Mouse (Mus musculus) embryonic facial prominence, embryonic 10.5 days (tissue): ENCODE data around the gene Ybx2. TPM values are rescaled to one million over a fixed set of nuclear protein-coding genes. Genes with fewer than 3 reads are reported as not detected.
A peak's percentile ranks its signal among the peaks of the same experiment; 100 is the strongest.
"Not testable (repeated sequence)": the region's sequence is repeated elsewhere in the genome, so short reads cannot be mapped to it uniquely, and the experiment has no call there.

Experiments used
- DNase-seq: peaks from one replicate; pipeline ENCODE4 v3.0.0-alpha.2; 2017; ENCODE audit warnings: low spot score
- H3K27ac ChIP-seq: fragments of 300-500 bp; sonication (generic); replicated peaks from 2 replicates; pipeline ENCODE4 v1.5.1; 2016; ENCODE audit warnings: mild to moderate bottlenecking
- H3K27me3 ChIP-seq: fragments of 300-500 bp; sonication (generic); replicated peaks from 2 replicates; pipeline ENCODE4 v1.6.1; 2016; ENCODE audit warnings: low read depth, mild to moderate bottlenecking; ENCODE audit not compliant: poor library complexity, severe bottlenecking
- H3K36me3 ChIP-seq: fragments of 300-500 bp; sonication (generic); replicated peaks from 2 replicates; pipeline ENCODE4 v1.6.1; 2016; ENCODE audit warnings: mild to moderate bottlenecking, moderate library complexity
- H3K4me1 ChIP-seq: fragments of 300-500 bp; sonication (generic); 2 replicates; pipeline ENCODE4 v1.6.1; 2016
- H3K4me3 ChIP-seq: fragments of 300-500 bp; sonication (generic); 2 replicates; pipeline ENCODE4 v1.5.1; 2016; ENCODE audit warnings: mild to moderate bottlenecking, moderate library complexity
- H3K9me3 ChIP-seq: fragments of 300-500 bp; sonication (generic); 2 replicates; pipeline ENCODE4 v1.6.1; 2016; ENCODE audit warnings: mild to moderate bottlenecking
- WGBS: fragments of 180-500 bp; shearing (Covaris S2); methylation state at CpG from one replicate; pipeline ENCODE4 v1.1.7; 2016; 5-methylcytosine and 5-hydroxymethylcytosine counted together
- polyA plus RNA-seq: library from polyadenylated mRNA; unstranded; fragments of >200 nt; fragmentation: Nextera tagmentation; extraction: Ambion mirVana; gene quantifications from 2 replicates; pipeline ENCODE4 v1.2.1, GENCODE M21; 2016

The Ybx2 gene
- polyA plus RNA-seq, 1 experiment from 2014 or later, result 5.8 TPM

DNA sequence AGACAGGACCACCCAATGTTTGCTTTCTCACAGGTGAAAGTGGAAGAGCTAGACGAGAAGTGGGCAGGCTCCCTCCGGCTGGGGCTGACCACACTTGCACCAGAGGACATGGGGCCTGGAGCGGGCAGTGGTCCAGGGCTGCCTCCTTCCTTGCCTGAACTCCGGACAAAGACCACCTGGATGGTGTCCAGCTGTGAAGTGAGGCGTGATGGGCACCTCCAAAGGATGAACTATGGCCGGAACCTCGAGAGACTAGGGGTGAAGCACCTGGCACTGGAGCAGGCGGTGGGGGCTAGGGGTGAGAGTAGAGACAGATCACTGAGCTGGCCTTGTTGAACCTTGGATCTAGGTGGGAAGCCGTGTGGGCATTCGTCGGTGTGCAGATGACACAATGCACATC lies 27.0 kb upstream of the Ybx2 start:
- Histone ChIP-seq H3K27ac (no peak overlapping the region), H3K27me3 (no peaks in the 10 kb centered on the region), H3K36me3 (peaks cover 100% of the 10 kb centered on the region), H3K9me3 (no peaks in the 10 kb centered on the region), H3K4me3 (no peak overlapping the region), H3K4me1 (peaks cover 12% of the 10 kb centered on the region)
- DNase-seq, result no peak
- whole genome bisulfite sequencing, result 94% methylated on average over 11 of the region's 11 CpGs

DNA sequence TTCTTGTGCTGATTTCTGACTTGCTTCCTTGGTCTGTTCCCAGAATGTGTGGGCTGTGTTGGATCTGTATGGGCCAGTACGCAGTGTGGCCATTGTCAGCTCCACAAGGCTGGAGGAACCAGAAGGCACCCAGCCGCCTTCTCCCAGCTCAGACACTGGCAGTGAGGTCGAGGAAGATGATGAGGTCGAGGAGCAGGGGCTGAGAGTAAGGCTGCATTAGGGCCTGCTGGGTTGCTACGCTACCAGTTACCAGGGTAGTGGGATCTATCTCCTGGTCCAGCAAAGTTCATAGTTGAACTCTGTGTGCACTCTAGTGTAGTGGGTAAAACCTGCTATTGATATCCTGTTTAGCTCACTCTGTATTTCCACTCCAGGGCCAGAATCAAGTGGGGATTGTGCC lies 26.4 kb upstream of the Ybx2 start:
- Histone ChIP-seq H3K27ac (no peak overlapping the region), H3K27me3 (no peaks in the 10 kb centered on the region), H3K4me1 (peaks cover 11% of the 10 kb centered on the region), H3K9me3 (no peaks in the 10 kb centered on the region), H3K4me3 (no peak overlapping the region), H3K36me3 (peaks cover 95% of the 10 kb centered on the region)
- DNase-seq, result no peak
- WGBS, result 87% methylated on average over 5 of the region's 5 CpGs

DNA sequence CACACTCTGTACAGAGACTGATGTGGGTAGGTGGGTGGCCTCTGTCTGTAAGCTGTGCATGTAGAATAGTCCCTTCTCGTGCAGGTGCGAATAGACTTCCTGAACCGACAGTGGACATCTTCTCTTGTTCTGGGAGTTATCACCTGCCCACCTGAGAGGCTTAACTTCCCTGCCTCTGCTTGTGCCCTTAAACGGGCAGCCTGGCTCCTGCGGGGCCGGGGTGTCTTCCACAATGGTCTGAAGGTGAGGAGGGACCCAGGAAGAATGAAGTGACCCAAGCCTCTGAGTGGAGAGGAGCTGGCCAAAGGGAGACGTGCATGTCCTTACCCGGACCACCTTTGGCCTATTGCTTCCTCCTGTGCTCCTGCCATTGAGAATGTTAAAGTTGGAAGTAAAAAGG lies 25.4 kb upstream of the Ybx2 start:
- peaks cover 20% of the 10 kb centered on the region for H3K4me1 ChIP-seq
- no peak overlapping the region for H3K27ac ChIP-seq
- WGBS, result 92% methylated on average over 8 of the region's 8 CpGs
- peaks cover 91% of the 10 kb centered on the region for H3K36me3 ChIP-seq
- DNase-seq, result no peak
- H3K27me3 ChIP-seq, result no peaks in the 10 kb centered on the region
- H3K9me3 ChIP-seq, result no peaks in the 10 kb centered on the region
- no peak overlapping the region for H3K4me3 ChIP-seq

DNA sequence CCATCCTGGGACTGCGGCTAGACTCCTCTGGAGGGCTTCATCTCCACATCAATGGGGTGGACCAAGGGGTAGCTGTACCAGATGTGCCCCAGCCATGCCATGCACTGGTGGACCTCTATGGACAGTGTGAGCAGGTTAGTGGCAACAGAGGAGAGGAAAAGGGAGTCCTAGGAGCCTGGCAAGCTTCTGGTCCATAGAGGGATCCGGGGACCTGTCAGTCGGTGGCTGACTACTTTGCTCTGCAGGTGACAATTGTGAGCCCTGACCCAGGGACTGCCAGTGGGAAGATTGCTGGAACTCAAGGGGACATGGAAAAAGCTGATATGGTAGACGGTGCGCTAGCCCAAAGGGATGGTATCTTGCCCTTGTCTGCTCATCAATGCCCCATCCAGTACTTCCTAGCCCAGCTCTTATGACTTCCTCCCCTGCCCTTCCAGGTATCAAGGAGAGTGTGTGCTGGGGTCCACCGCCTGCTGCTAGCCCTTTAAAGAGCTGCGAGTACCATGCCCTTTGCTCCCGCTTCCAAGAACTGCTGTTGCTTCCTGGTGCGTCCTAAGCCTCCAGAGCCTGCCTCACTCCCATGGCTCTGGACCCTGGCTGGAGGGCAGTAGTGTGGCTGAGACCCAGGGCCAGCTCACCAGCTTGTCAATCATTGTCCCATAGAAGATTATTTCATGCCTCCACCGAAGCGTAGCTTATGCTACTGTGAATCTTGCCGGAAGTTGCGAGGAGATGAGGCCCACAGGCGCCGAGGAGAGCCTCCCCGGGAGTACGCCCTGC lies 24.6 kb upstream of the Ybx2 start:
- H3K4me3 ChIP-seq, result no peak overlapping the region
- H3K9me3 ChIP-seq, result no peaks in the 10 kb centered on the region
- WGBS, result 93% methylated on average over 17 of the region's 17 CpGs
- DNase-seq, result no peak
- peaks cover 91% of the 10 kb centered on the region for H3K36me3 ChIP-seq
- H3K4me1 ChIP-seq, result peaks cover 28% of the 10 kb centered on the region
- no peak overlapping the region for H3K27ac ChIP-seq
- H3K27me3 ChIP-seq, result no peaks in the 10 kb centered on the region

DNA sequence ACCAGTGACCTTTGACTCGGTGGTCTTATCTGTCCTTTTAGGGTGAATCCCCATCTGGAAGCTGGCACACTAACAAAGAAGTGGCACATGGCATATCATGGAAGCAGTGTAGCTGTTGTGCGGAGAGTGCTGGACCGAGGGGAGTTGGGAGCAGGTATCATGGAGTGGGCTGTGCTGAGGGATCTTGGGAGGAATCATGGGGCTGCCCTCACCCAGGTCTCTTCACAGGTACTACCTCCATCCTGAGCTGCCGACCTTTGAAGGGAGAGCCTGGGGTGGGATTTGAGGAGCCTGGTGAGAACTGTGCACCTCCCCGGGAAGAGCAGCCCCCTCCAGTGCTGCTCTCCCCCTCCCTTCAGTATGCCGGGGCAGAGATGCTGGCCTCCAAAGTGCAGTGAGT lies 23.9 kb upstream of the Ybx2 start:
- Histone ChIP-seq H3K36me3 (peaks cover 91% of the 10 kb centered on the region), H3K4me1 (peaks cover 34% of the 10 kb centered on the region), H3K27me3 (no peaks in the 10 kb centered on the region), H3K4me3 (peak overlapping the region; percentile 14; the same call in 1 of the 2 replicates), H3K9me3 (no peaks in the 10 kb centered on the region), H3K27ac (no peak overlapping the region)
- no peak for DNase-seq
- WGBS, result 92% methylated on average over 6 of the region's 6 CpGs

DNA sequence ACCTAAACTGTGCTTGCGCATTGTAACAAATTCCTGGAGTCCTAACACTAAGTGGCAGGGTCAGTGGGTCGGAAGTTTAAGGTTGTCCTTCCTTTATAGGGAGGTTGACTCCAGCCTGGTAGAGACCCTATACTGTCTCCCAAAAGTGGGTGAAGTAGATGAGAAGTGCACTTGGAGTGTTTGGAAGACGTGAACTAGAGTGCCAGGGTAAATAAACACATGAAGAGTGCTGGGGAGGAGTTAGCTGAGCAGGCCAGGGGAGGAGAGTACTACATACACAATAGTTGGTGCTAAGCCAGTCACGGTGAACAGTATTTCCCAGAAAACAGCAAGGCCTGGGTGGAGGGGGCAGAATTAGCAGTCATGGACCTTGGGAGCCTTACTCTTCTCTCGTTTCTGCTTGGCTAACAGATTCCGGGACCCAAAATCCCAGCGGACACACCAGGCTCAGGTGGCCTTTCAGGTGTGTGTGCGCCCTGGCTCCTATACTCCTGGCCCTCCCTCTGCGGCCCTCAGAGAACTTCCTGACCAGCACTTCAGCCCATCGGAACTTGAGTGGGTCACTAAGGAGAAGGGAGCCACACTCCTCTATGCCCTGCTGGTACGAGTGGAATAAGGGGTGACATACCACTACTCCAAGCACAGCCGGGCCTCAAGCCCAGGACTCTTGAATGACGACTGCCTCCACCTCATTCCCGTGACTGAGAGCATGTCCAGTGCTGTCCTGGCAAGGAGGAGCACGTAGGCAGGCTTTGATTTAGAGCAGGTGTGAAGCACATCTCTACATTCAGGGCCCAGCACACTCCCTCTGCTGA lies 22.7 kb upstream of the Ybx2 start:
- Histone ChIP-seq H3K4me1 (peaks cover 42% of the 10 kb centered on the region), H3K36me3 (peaks cover 91% of the 10 kb centered on the region), H3K9me3 (no peaks in the 10 kb centered on the region), H3K27ac (peak overlapping the region; percentile 92), H3K27me3 (no peaks in the 10 kb centered on the region), H3K4me3 (peak overlapping the region; percentile 73)
- whole genome bisulfite sequencing, result 79% methylated on average over 15 of the region's 15 CpGs
- DNase-seq, result no peak

DNA sequence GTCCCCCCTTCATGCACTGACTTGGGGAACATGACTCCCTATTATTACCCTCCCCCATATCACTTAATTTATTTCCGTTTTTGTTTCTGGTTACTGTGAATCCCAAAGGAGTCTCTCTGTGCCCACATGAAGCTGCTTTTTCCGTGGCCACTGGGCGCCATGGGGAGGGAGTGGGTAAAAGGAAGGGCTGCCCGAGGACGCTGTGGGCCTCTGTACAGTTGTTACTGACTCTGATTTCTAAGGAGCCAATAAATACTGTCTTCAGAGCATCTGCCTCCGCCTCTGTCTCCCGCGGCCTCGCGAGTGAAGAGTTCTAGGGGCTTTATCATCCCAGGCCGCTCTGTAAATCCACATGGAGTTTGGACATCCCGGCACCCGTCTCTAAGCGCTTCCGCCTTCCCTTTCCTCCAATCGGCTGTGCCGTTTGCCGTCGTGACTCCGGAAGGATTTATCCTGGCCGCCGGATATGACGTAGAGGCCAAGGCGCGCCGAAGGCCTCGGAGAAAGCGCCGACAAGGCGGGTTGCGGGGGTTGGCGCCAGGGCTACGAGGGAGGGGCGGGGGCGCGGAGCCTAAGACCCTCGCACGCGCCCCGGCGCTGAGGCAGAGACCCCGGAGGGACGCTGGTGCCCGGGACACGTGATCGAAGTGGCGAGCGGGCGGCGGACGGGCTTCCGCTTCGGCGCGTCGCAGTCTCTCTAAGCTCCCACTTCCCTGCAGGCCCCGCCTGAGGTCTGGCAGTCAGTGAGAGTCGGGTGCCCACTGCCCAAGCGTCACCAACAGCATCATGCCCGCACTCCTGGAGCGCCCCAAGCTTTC lies 21.8 kb upstream of the Ybx2 start, which contains the start of gene Gps2:
Gene Gps2, plus strand, starts transcription at position 335 of the 818 bp plus-strand sequence.
- DNase-seq, result peak; percentile 95
- H3K27ac ChIP-seq, result peak within 1 kb of the TSS; percentile 92
- no peaks in the 10 kb centered on the region for H3K27me3 ChIP-seq
- no peaks in the 10 kb centered on the region for H3K9me3 ChIP-seq
- peak within 1 kb of the TSS; percentile 73 for H3K4me3 ChIP-seq
- WGBS, result 1% methylated on average over 61 of the region's 61 CpGs
- H3K4me1 ChIP-seq, result peaks cover 44% of the 10 kb centered on the region
- peaks cover 91% of the 10 kb centered on the region for H3K36me3 ChIP-seq

DNA sequence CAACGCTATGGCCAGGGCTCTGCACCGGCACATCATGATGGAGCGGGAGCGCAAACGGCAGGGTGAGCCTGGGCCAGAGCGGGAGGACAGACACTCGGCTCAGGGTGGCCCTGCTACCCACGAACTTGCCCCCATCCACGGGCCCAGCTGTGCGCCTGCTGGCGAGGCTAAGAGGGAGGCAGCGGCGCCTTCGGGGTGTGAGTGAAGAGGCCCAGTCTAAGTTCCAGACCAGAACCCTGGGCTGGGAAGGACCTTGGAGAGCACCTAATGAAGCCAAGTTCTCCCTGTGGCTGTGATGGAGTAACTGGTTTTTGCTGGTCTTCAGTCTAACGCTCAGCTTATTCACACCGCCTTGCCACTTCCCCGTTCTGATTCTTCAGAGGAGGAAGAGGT lies 21.2 kb upstream of the Ybx2 start:
- H3K4me1 ChIP-seq, result peaks cover 50% of the 10 kb centered on the region
- H3K27me3 ChIP-seq, result no peaks in the 10 kb centered on the region
- DNase-seq, result no peak
- 2% methylated on average over 17 of the region's 17 CpGs for WGBS
- peak overlapping the region; percentile 73 for H3K4me3 ChIP-seq
- H3K36me3 ChIP-seq, result peaks cover 91% of the 10 kb centered on the region
- H3K27ac ChIP-seq, result peak overlapping the region; percentile 92
- H3K9me3 ChIP-seq, result no peaks in the 10 kb centered on the region

DNA sequence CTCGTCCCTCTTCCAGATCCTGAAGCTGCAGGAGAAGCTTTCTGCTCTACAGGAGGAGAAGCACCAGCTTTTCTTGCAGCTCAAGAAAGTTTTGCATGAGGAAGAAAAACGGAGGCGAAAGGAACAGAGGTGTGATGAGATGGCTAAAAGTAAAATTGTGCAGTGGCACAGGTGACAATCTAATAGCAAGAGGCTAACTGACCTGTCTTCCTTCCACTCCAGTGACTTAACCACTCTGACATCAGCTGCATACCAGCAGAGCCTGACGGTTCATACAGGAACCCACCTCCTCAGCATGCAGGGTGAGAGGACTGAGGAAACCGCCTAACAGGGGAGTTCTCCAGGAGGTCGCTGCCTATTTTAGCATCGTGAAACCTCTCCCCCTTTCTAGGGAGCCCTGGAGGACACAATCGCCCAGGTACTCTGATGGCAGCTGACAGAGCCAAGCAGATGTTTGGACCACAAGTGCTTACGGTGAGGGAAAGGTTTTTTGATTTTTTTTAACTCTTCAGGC lies 20.6 kb upstream of the Ybx2 start:
- Histone ChIP-seq H3K4me3 (peak overlapping the region; percentile 73), H3K36me3 (peaks cover 88% of the 10 kb centered on the region), H3K27ac (peak overlapping the region; percentile 92; the same call in 1 of the 2 replicates), H3K9me3 (no peaks in the 10 kb centered on the region), H3K4me1 (peaks cover 56% of the 10 kb centered on the region), H3K27me3 (no peaks in the 10 kb centered on the region)
- 38% methylated on average over 9 of the region's 9 CpGs for WGBS
- no peak for DNase-seq

DNA sequence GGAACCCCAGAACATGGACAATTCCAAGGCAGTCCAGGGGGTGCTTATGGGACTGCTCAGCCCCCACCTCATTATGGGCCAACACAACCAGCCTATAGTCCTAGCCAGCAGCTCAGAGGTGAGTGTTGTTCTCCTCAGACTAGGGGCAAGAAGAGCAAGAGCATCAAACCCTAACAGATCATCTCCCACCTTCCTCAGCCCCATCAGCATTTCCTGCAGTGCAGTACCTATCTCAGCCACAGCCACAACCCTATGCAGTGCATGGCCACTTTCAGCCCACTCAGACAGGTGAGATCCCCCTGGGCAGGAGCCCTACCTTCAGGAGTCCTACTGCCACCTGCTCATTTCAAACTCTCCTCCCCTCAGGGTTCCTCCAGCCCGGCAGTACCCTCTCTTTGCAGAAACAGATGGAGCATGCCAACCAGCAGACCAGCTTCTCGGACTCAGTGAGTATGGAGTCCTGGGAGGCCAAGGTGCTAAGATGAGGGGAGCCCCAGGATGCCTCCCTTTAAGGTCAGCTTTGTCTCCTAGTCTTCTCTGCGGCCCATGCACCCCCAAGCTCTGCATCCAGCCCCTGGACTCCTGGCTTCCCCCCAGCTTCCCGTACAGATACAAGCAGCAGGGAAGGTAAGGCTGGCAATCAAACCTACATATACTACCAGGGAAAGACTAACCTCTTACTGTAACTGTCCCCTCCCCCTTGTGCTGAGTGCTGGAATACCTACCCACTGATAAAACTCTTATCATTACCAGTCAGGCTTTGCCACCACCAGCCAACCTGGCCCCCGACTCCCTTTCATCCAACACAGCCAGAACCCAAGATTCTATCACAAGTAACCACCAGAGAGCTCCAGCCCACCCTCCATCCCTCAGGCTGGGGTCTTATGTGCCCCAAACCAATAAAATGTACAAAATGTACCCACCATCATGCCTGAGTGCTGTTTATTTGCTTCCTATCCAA lies 19.6 kb upstream of the Ybx2 start:
- Histone ChIP-seq H3K27me3 (no peaks in the 10 kb centered on the region), H3K36me3 (peaks cover 78% of the 10 kb centered on the region), H3K4me1 (peaks cover 62% of the 10 kb centered on the region), H3K4me3 (peak overlapping the region; percentile 73), H3K27ac (no peak overlapping the region; the same call in 1 of the 2 replicates), H3K9me3 (no peaks in the 10 kb centered on the region)
- WGBS, result 71% methylated on average over 5 of the region's 5 CpGs
- DNase-seq, result no peak

DNA sequence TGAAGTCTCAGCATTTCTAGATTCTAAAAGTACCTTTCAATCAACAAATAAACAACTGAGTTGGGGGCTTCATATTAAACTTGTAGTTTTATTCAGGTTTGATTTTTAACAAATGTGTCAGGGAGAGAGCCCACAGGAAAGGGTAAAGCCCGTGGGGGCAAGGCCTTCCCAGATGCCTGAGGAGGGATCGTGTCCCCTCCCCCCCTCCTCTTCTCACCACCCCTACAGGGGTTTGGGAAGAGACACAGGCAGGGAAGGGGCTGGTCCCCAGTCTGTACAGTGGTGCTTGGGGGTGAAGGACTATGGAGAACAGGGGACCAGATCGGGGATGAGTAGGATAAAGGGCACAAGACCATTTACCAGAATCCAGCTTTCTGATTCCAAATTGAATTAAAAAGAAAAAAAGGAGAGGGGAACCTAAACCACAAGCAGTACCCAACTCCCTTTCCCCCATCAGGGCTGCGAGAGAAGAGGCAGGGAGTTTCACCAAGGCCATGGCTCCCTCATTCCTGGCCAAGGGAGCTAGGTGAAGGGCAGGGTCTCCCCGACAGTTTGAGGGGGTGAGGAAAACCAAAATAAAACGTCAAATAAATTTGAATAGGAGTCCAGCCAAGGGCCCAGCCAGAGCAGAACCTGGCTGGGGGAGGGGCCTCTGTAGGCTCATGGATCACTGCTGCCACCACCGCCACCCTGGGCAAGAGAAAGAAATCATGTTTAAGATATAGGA lies 18.8 kb upstream of the Ybx2 start:
- not testable (repeated sequence) for DNase-seq, H3K9me3 ChIP-seq, H3K27me3 ChIP-seq, H3K27ac ChIP-seq
- peak overlapping the region; percentile 73; the same call in 1 of the 2 replicates for H3K4me3 ChIP-seq
- H3K36me3 ChIP-seq, result peaks cover 69% of the 10 kb centered on the region
- H3K4me1 ChIP-seq, result peaks cover 64% of the 10 kb centered on the region
- WGBS, result 68% methylated on average over 7 of the region's 7 CpGs
